Mouse (Mus musculus): ENCODE results near the gene Msrb1. TPM values are rescaled to one million over a fixed set of nuclear protein-coding genes. Genes with fewer than 3 reads are reported as not detected.

Gene Msrb1
- polyA plus RNA-seq, 1 experiment: 32.7 TPM

Other genes with a start within 250 kb of the Msrb1 start
- gene Caskin1, start 248.0 kb upstream of the Msrb1 start, polyA plus RNA-seq (2012; rRNA removed): 116 and 124 TPM in 2 replicates
- 194 and 212 TPM in 2 replicates for gene Traf7, start 208.7 kb upstream of the Msrb1 start, polyA plus RNA-seq (2012; rRNA removed)
- gene Rab26, start 202.4 kb upstream of the Msrb1 start, polyA plus RNA-seq (2012; rRNA removed): 97.2 and 118 TPM in 2 replicates
- 85.1 and 85.3 TPM in 2 replicates for gene Pkd1, start 186.8 kb upstream of the Msrb1 start, polyA plus RNA-seq (2012; rRNA removed)
- 175 and 194 TPM in 2 replicates for gene Tsc2, start 104.0 kb upstream of the Msrb1 start, polyA plus RNA-seq (2012; rRNA removed)
- gene Nthl1, start 104.0 kb upstream of the Msrb1 start, polyA plus RNA-seq (2012; rRNA removed): 8.8 and 10.7 TPM in 2 replicates
- gene Slc9a3r2, start 86.3 kb upstream of the Msrb1 start, polyA plus RNA-seq (2012; rRNA removed): 80.5 and 83.9 TPM in 2 replicates
- 0.65 TPM in 1 of 2 replicates, not detected in the other for gene Npw, start 78.2 kb upstream of the Msrb1 start, polyA plus RNA-seq (2012; rRNA removed)
- gene Zfp598, start 67.0 kb upstream of the Msrb1 start, polyA plus RNA-seq (2012; rRNA removed): 53.8 and 59.4 TPM in 2 replicates
- 170 and 183 TPM in 2 replicates for gene Syngr3, start 46.7 kb upstream of the Msrb1 start, polyA plus RNA-seq (2012; rRNA removed)
- 22.6 and 24.1 TPM in 2 replicates for gene Gfer, start 40.5 kb upstream of the Msrb1 start, polyA plus RNA-seq (2012; rRNA removed)
- gene Noxo1, start 40.4 kb upstream of the Msrb1 start, polyA plus RNA-seq (2012; rRNA removed): 5.9 and 6.7 TPM in 2 replicates
- gene Tbl3, start 29.0 kb upstream of the Msrb1 start, polyA plus RNA-seq (2012; rRNA removed): 56.1 and 56.2 TPM in 2 replicates
- 0.11 and 0.38 TPM in 2 replicates for gene Rnf151, start 18.6 kb upstream of the Msrb1 start, polyA plus RNA-seq (2012; rRNA removed)
- 967 and 1,066 TPM in 2 replicates for gene Rps2, start 18.5 kb upstream of the Msrb1 start, polyA plus RNA-seq (2012; rRNA removed)
- 445 and 493 TPM in 2 replicates for gene Ndufb10, start 12.2 kb upstream of the Msrb1 start, polyA plus RNA-seq (2012; rRNA removed)
- 0.56 and 0.65 TPM in 2 replicates for gene Rpl3l, start 8.8 kb upstream of the Msrb1 start, polyA plus RNA-seq (2012; rRNA removed)
- 0.66 and 0.78 TPM in 2 replicates for gene Hs3st6, start 16.3 kb downstream of the Msrb1 start, polyA plus RNA-seq (2012; rRNA removed)
- not detected in 2 replicates for gene Meiob, start 67.6 kb downstream of the Msrb1 start, polyA plus RNA-seq (2012; rRNA removed)
- gene Hagh, start 103.5 kb downstream of the Msrb1 start, polyA plus RNA-seq (2012; rRNA removed): 125 and 142 TPM in 2 replicates
- 23.5 and 26.0 TPM in 2 replicates for gene Fahd1, start 113.7 kb downstream of the Msrb1 start, polyA plus RNA-seq (2012; rRNA removed)
- 0.06 and 0.16 TPM in 2 replicates for gene Igfals, start 129.4 kb downstream of the Msrb1 start, polyA plus RNA-seq (2012; rRNA removed)
- 29.0 and 31.4 TPM in 2 replicates for gene Nubp2, start 149.7 kb downstream of the Msrb1 start, polyA plus RNA-seq (2012; rRNA removed)
- gene Spsb3, start 150.0 kb downstream of the Msrb1 start, polyA plus RNA-seq (2012; rRNA removed): 69.1 and 78.1 TPM in 2 replicates
- gene Eme2, start 158.4 kb downstream of the Msrb1 start, polyA plus RNA-seq (2012; rRNA removed): 63.7 and 67.9 TPM in 2 replicates
- 111 and 127 TPM in 2 replicates for gene Mrps34, start 158.5 kb downstream of the Msrb1 start, polyA plus RNA-seq (2012; rRNA removed)
- 76.8 and 81.6 TPM in 2 replicates for gene Nme3, start 159.9 kb downstream of the Msrb1 start, polyA plus RNA-seq (2012; rRNA removed)
- gene Mapk8ip3, start 200.3 kb downstream of the Msrb1 start, polyA plus RNA-seq (2012; rRNA removed): 325 and 357 TPM in 2 replicates
- 4.6 and 6.3 TPM in 2 replicates for gene Jpt2, start 224.0 kb downstream of the Msrb1 start, polyA plus RNA-seq (2012; rRNA removed)

All from frontal cortex, adult 2 months (tissue).